Mouse (Mus musculus) liver, embryonic 12.5 days (tissue): Measurements from ENCODE around the gene Ppp5c. TPM values are rescaled to one million over a fixed set of nuclear protein-coding genes. Genes with fewer than 3 reads are reported as not detected.
A peak's percentile ranks its signal among the peaks of the same experiment; 100 is the strongest.

Experiments used
- ATAC-seq: fragments of 200-750 bp; cut with Nextera tagmentation; 2 replicates; pipeline ENCODE4 v1.8.0; 2017; ENCODE audit warnings: moderate number of reproducible peaks, mild to moderate bottlenecking, moderate library complexity
- H3K27ac ChIP-seq: fragments of 300-500 bp; sonication (generic); 2 replicates; pipeline ENCODE4 v1.5.1; 2016; ENCODE audit warnings: mild to moderate bottlenecking
- H3K27me3 ChIP-seq: fragments of 300-500 bp; sonication (generic); replicated peaks from 2 replicates; pipeline ENCODE4 v1.6.1; 2016; ENCODE audit warnings: mild to moderate bottlenecking, moderate library complexity
- H3K36me3 ChIP-seq: fragments of 300-500 bp; sonication (generic); 2 replicates; pipeline ENCODE4 v1.6.1; 2016; ENCODE audit warnings: mild to moderate bottlenecking, moderate library complexity
- H3K4me1 ChIP-seq: fragments of 300-500 bp; sonication (generic); 2 replicates; pipeline ENCODE4 v1.6.1; 2016
- H3K4me2 ChIP-seq: fragments of 300-500 bp; sonication (generic); 2 replicates; pipeline ENCODE4 v1.6.1; 2016; ENCODE audit warnings: mild to moderate bottlenecking, moderate library complexity
- H3K4me3 ChIP-seq: fragments of 300-500 bp; sonication (generic); 2 replicates; pipeline ENCODE4 v1.5.1; 2016; ENCODE audit warnings: mild to moderate bottlenecking, moderate library complexity
- H3K9ac ChIP-seq: fragments of 300-500 bp; sonication (generic); 2 replicates; pipeline ENCODE4 v1.6.1; 2016; ENCODE audit warnings: mild to moderate bottlenecking, moderate library complexity
- H3K9me3 ChIP-seq: fragments of 300-500 bp; sonication (generic); replicated peaks from 2 replicates; pipeline ENCODE4 v1.6.1; 2016; ENCODE audit warnings: mild to moderate bottlenecking, moderate library complexity
- WGBS: fragments of 180-500 bp; shearing (Covaris S2); methylation state at CpG from one replicate; pipeline ENCODE4 v1.1.7; 2016; ENCODE audit not compliant: insufficient replicate concordance; 5-methylcytosine and 5-hydroxymethylcytosine counted together
- polyA plus RNA-seq: library from polyadenylated mRNA; unstranded; fragments of >200 nt; fragmentation: Nextera tagmentation; extraction: Ambion mirVana; gene quantifications from 2 replicates; pipeline ENCODE4 v1.2.1, GENCODE M21; 2016

Ppp5c gene
- polyA plus RNA-seq, 1 experiment from 2014 or later: 75.2 TPM

DNA sequence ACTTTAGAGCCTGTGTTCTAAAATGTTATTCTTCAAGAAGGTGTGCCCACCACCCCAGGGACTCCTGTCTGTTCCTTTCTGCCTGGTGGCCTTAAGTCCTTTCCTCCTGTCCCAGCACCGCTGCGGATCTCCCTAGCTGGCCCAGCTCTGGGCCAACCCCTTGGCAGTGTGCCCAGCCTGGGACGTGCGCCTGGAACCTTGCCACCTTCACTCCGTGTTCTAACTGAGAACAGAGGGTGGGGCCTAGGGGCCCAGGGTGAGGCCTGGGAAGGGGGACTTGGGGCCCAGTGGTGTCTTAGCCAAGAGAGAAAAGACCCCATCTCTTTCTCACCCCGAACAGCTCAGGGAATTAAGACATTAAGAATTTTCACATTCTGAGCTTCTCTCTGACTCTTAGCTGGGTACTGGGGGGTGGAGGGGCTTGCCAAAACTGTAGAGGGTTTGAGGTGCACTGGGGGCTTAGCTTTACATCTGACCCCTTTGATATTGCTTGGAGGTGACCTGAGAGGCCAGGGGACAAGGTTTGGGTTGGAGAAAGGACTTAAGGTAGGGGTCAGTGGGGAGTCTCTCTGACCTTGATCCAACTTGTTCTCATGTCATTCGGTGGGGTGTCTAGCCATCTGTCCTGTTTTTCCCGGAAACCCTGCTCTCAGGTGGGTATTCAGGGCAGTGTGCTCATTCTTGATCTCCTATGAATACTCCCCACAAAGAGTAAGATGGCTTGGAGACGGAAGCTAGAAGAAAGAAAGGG is 32.5 kb upstream of the Ppp5c start:
- peak overlapping the region; percentile 47 for H3K4me2 ChIP-seq
- H3K4me3 ChIP-seq: no peak overlapping the region
- ATAC-seq: peak; percentile 18; the same call in 1 of the 2 replicates
- peak overlapping the region; percentile 54 for H3K9ac ChIP-seq
- 49% methylated on average over 9 of the region's 9 CpGs for WGBS
- no peaks in the 10 kb centered on the region for H3K9me3 ChIP-seq
- peaks cover 1% of the 10 kb centered on the region; the same call in 1 of the 2 replicates for H3K36me3 ChIP-seq
- peak overlapping the region; percentile 98 for H3K27ac ChIP-seq
- H3K4me1 ChIP-seq: peaks cover 72% of the 10 kb centered on the region
- H3K27me3 ChIP-seq: peaks cover 32% of the 10 kb centered on the region

DNA sequence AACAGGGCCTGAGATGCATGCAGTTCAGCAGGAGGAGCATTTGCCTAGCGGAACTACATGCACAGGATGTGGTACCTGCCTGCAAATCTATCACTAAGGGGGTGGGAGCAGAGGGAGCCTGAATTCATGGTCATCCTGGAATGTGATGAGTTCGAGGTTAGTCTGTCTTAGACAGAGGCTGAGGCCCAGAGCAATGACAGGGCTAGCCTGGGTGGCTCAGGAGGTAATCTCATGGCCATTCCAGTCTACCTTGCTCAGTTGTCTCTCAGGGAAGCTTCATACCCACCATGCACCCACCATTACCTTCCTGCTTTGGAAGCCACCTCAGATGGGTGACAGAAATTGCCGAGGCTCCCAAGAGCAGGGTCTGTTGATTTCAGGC is 31.7 kb upstream of the Ppp5c start:
- Histone ChIP-seq H3K4me3 (no peak overlapping the region), H3K27me3 (peaks cover 32% of the 10 kb centered on the region), H3K36me3 (peaks cover 7% of the 10 kb centered on the region), H3K27ac (peak overlapping the region; percentile 98), H3K4me1 (peaks cover 79% of the 10 kb centered on the region), H3K9ac (peak overlapping the region; percentile 54), H3K9me3 (no peaks in the 10 kb centered on the region), H3K4me2 (peak overlapping the region; percentile 47; the same call in 1 of the 2 replicates)
- no peak for ATAC-seq
- WGBS: 65% methylated on average over 3 of the region's 3 CpGs

DNA sequence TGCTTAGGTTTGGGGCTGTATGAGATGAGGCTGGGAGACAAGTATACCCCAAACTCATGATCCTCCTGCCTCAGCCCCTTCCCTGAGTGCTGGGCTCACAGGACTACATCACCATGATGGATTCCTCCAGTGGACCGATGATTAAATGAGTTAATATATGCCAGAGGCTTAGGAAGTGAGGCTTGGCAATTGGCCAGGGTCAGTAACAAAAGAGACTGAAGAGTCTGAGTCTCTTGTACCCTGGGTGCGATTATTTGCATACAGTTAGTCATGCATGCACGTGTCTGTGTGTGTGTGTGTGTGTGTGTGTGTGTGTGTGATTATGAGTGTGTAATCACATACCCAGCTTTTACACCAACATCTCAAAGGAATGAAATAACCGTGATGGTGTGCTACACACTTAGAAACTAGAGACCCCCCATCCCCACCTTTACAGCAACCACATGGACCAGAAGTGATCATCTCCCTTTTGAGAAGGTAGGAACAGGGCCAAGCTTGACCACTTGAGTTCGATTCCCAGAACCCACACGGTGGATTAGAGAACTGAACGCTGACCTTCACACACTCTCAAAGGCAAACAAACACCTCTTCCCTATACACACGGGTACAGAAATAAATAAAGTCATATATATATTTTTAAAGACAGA is 31.2 kb upstream of the Ppp5c start:
- H3K4me2 ChIP-seq: peak overlapping the region; percentile 96
- H3K9ac ChIP-seq: peak overlapping the region; percentile 65
- H3K4me3 ChIP-seq: no peak overlapping the region; the same call in 1 of the 2 replicates
- peaks cover 82% of the 10 kb centered on the region for H3K4me1 ChIP-seq
- no peaks in the 10 kb centered on the region for H3K9me3 ChIP-seq
- ATAC-seq: no peak
- WGBS: 52% methylated on average over 8 of the region's 8 CpGs
- H3K27ac ChIP-seq: peak overlapping the region; percentile 98
- peaks cover 32% of the 10 kb centered on the region for H3K27me3 ChIP-seq
- peaks cover 13% of the 10 kb centered on the region for H3K36me3 ChIP-seq

DNA sequence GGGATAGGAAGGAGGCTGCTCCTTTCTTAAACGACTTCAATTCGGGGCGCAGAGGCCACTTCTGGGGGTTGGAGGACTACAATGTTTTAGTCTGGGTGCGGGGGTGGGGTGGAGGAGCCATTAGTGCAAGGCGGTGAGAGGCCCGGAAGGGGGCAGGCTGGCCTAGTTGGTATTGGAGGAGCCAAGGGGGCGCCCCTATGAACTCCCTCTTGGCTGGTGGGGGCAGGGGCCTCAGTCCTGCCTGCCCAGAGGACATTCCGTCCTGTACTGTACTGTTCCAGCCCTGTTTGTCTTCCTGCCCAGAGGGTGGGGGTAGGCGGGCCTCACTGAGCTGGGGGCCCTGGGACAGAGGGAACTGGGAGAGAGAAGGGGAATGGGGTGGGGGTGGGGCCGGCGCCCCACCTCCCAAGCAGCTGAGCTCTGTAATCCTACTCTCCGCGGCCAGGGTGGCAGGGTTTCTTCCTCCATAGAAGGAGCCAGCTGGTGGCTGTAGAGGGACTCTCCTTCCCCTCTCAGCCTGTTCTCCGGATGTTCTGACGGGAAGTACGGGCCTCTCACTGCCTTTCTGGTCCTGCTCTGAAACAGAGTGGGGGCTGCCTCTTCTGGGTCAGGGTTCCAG is 30.5 kb upstream of the Ppp5c start:
- H3K9me3 ChIP-seq: no peaks in the 10 kb centered on the region
- 3% methylated on average over 16 of the region's 16 CpGs for WGBS

DNA sequence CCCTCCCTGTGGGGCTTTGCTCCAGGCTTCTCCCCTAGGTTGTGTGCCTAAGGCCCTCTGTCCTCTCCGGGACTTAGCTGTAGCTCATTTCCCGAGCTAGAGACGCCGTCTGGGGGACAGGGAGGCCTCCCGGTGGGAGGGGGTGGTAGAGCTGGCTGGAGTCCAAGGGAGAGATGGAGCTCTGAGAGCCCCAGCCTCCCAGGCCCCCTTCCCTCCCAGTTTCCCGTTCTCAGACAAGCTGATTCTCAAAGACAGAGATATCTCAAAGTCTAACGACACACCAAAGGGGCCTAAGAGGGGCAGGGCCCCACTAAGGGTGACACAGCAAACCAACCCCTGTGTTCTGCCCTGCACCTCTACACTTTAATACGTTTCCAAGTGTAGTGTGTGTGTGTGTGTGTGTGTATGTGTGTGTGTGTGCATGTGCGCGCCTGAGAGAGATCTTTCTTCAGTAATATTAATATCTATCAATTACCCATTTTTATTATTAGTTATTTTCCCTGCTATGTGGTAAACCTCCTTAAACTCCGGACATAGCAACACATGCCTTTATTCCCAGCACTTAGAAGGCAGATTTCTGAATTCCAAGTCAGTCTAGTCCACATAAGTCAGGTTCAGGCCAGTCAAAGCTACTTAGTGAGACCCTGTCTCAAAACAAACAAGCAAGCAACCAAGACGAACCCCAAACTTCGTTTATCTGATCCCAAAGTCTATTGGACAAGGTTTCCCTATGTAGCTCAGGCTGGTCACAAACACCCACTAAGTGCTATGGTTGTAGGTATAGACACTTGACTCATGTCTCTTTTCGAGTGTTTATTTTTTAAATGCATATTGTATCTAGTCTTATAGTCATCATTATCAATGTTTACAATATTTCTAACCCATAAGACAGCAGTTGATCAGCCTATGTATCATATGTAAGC is 29.1 kb upstream of the Ppp5c start:
- H3K4me2 ChIP-seq: peak overlapping the region; percentile 96
- 13% methylated on average over 14 of the region's 14 CpGs for WGBS
- ATAC-seq: peak; percentile 78
- peak overlapping the region; percentile 69 for H3K4me3 ChIP-seq
- H3K4me1 ChIP-seq: peaks cover 69% of the 10 kb centered on the region
- H3K27ac ChIP-seq: peak overlapping the region; percentile 98
- peak overlapping the region; percentile 84 for H3K9ac ChIP-seq
- no peaks in the 10 kb centered on the region for H3K9me3 ChIP-seq
- H3K27me3 ChIP-seq: peaks cover 13% of the 10 kb centered on the region
- peaks cover 25% of the 10 kb centered on the region for H3K36me3 ChIP-seq

More for the DNA sequence above, 30.5 kb upstream of the Ppp5c start:
- Histone ChIP-seq H3K4me3 (peak overlapping the region; percentile 28), H3K27me3 (peaks cover 26% of the 10 kb centered on the region), H3K36me3 (peaks cover 20% of the 10 kb centered on the region), H3K27ac (peak overlapping the region; percentile 98), H3K4me1 (peaks cover 81% of the 10 kb centered on the region), H3K9ac (peak overlapping the region; percentile 65), H3K4me2 (peak overlapping the region; percentile 96)
- peak; percentile 60 for ATAC-seq

DNA sequence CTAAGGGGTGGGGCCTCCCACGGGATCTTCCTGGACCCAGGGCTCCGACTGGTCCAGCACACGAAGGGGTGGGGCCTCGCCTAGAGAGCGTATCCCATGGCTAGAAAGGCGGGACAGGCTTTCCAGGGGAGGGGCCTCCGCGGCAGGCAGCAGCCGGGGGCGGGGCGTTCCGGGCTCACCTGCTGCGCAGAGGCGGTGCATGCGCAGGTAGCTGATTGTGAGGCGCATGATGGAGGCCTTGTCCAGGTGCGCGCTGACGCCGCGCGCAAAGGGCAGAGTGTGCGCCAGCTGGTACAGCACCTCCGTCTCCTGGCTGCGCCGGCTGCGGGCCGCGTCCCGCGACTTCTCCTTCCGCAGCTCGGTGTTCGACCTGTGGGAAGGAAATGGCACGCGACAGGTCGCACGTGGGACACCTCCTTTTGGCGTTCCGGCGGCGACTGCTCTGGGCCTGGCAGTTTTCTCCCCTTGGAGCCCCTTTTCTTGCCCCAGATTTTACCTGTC is 28.4 kb upstream of the Ppp5c start:
- Histone ChIP-seq H3K4me3 (peak overlapping the region; percentile 69), H3K27ac (peak overlapping the region; percentile 98), H3K4me2 (peak overlapping the region; percentile 96), H3K27me3 (peaks cover 6% of the 10 kb centered on the region), H3K9ac (peak overlapping the region; percentile 84), H3K4me1 (peaks cover 73% of the 10 kb centered on the region), H3K36me3 (peaks cover 30% of the 10 kb centered on the region), H3K9me3 (no peaks in the 10 kb centered on the region)
- peak; percentile 85 for ATAC-seq
- under 1% methylated on average over 42 of the region's 42 CpGs for WGBS

DNA sequence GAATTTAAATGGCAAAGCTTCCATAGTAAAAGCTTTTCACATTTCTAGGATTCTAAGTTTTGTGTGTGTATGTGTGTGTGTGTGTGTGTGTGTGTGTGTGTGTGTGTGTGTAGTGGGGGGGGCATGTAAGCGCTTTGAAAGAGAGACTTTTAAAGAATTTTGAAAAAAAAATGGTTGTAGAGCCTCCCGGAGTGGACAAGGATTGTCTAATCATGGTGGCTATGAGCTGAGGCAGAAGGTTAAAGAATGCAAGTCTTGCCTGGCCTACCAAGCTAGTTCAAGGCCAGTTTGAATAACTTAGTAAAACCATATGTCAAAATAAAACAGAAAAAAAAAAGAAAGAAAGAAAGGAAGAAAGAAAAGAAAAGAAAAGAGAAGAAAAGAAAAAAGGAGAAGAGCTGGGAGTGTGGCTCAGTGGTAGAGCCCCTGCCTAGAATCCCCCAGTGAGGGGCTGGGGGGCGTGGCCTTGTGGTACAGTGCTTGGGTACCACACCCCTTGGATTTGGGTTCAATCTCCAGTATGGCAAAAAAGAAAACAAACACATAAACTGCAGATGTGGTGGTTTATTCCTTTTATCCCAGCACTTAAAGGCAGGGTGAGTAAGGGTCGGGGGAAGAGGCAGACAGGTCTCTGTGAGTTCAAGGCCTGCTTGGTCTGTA is 27.7 kb upstream of the Ppp5c start:
- peaks cover 35% of the 10 kb centered on the region for H3K36me3 ChIP-seq
- H3K4me3 ChIP-seq: peak overlapping the region; percentile 69
- no peak for ATAC-seq
- WGBS: 79% methylated on average over 4 of the region's 4 CpGs
- peak overlapping the region; percentile 98 for H3K27ac ChIP-seq
- no peaks in the 10 kb centered on the region for H3K27me3 ChIP-seq
- H3K4me1 ChIP-seq: peaks cover 73% of the 10 kb centered on the region
- peak overlapping the region; percentile 96 for H3K4me2 ChIP-seq
- H3K9me3 ChIP-seq: no peaks in the 10 kb centered on the region
- H3K9ac ChIP-seq: peak overlapping the region; percentile 33

DNA sequence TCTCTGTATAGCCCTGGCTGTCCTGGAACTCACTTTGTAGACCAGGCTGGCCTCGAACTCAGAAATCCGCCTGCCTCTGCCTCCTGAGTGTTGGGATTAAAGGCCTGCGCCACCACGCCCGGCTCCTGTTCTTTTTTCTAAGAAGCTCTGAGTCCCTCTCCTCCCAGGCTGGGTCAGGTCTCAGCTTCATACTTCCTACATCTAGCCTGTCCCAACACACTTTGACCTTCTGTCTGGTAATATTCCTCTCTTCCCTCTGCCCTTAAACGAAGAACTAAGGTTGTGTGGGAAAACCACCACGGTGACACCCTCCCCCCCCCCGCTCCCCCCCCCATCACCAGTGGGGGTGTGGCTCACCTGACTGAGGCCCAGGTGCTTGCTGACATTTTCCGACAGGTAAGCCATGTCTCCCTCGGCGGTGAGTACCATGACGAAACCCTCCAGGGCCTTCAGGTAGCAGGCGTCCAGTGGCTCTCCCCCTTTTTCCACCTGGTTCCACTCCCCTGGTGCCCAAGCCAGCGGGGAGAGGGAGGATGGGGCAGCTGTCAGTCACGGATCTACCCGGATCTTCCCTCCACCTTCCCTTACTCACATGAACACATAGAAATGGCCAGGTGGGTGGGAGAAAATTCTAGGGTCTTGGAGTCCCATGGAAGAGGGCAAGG is 26.7 kb upstream of the Ppp5c start:
- peaks cover 73% of the 10 kb centered on the region for H3K4me1 ChIP-seq
- H3K9me3 ChIP-seq: no peaks in the 10 kb centered on the region
- peak overlapping the region; percentile 96; the same call in 1 of the 2 replicates for H3K4me2 ChIP-seq
- WGBS: 79% methylated on average over 16 of the region's 16 CpGs
- H3K27me3 ChIP-seq: no peaks in the 10 kb centered on the region
- H3K27ac ChIP-seq: no peak overlapping the region
- no peak for ATAC-seq
- 0 out of 2 replicates have a peak overlapping the region, but pooled peaks have one; percentile 33 for H3K9ac ChIP-seq
- no peak overlapping the region for H3K4me3 ChIP-seq
- H3K36me3 ChIP-seq: peaks cover 45% of the 10 kb centered on the region

DNA sequence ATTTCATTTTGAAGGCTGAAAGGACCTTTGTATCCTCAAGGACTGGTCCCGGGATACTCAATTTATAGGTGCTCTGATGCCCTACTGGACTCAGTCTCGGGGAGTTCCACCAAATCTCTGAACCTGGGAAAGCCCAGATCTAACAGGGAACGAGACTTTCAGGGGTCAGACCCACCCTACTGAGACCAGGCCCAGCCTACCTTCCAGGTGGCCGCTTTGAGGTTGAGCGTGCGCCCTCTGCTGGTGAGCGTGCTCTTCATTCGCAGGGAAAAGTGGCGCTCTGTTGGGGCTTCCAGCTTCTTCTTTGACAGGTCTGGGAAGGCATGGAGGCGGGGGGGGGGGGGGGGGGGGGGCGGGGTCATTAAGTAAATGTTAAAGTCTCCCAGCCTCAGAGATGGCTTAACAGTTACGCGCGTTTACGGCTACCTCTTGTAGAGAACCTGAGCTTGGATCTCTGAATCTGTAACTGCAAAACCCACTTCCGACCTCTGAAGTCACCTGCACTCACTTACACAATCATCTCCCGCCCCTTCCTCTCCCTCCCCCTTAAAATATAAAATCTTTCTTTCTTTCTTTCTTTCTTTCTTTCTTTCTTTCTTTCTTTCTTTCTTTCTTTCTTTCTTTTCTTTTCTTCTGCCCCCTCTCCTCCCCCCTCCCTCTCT is 23.3 kb upstream of the Ppp5c start:
- WGBS: 19% methylated on average over 15 of the region's 17 CpGs
- no peak overlapping the region for H3K4me3 ChIP-seq
- no peak overlapping the region for H3K9ac ChIP-seq
- H3K27ac ChIP-seq: no peak overlapping the region
- H3K4me2 ChIP-seq: peak overlapping the region; percentile 15
- peak; percentile 29; the same call in 1 of the 2 replicates for ATAC-seq
- no peaks in the 10 kb centered on the region for H3K9me3 ChIP-seq
- peaks cover 71% of the 10 kb centered on the region for H3K36me3 ChIP-seq
- no peaks in the 10 kb centered on the region for H3K27me3 ChIP-seq
- peaks cover 41% of the 10 kb centered on the region for H3K4me1 ChIP-seq

DNA sequence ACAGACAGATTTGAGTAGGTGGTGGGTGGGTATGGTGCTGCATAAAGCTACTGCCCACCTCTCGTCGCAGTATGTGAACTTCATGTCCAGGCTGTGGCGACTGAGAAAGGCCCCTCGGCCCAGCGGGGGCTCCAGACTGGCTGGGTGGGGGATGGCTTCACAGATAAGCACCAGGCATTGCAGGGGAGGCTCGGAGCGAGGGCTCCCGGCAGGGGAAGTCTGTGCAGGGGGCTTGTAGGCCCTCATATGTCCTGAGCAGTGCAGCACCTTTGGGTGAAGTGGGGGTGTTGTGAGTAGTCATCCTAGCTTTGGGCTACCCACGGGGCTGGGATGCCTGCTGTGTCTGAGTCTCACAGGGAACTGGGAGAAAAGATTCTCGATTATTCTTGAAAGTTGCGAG is 22.8 kb upstream of the Ppp5c start:
- Histone ChIP-seq H3K27ac (0 out of 2 replicates have a peak overlapping the region, but pooled peaks have one; percentile 30), H3K4me2 (peak overlapping the region; percentile 15; the same call in 1 of the 2 replicates), H3K4me3 (no peak overlapping the region), H3K9ac (no peak overlapping the region), H3K27me3 (no peaks in the 10 kb centered on the region), H3K36me3 (peaks cover 71% of the 10 kb centered on the region), H3K4me1 (peaks cover 36% of the 10 kb centered on the region), H3K9me3 (no peaks in the 10 kb centered on the region)
- no peak; the same call in 1 of the 2 replicates for ATAC-seq
- 39% methylated on average over 11 of the region's 11 CpGs for WGBS
